Mouse (Mus musculus): ENCODE measurements at regions not wholly inside any gene's neighbourhood (a gene's known extent, or its start where the extent isn't known, plus 50 kb on each side); places are given as distances from the start of the nearest gene placed in this dataset.

DNA sequence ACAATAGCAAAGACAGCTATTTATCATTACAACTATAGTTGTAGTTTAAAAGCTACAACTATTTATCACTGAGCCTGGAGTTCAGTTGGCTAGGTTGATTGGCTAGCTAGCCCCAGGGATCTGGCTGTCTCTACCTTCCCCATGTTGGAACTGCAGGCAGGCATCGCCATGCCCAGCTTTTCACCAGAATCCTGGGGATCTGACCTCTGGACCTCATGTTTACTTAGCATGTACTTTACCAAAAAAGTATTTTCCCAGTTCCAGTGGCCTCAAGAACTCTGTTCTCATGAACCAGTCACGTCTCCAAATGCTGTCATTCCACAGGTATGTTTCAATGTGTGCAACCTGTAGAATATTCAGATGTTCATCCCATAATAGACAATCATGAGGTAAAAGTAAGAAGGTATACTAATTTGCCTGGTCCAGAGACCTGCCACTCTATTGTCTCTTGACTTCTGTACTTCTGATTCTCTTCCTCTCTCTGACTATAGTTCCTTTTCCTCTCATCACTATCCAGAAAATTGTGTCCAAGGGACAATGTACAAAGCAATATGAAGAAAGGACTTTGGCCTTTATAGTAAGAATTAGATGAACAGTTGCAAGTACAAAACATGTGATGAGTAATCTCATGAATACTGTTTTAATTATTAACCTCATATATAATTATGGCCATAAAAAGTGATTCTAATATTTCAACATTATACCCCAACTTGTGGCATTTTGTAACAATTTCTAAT lies 421.8 kb downstream of the Fam84a start:
- no peak for TF ChIP-seq CTCF (IDR thresholded peaks at IDR 0.05; ENCODE audit: borderline replicate concordance, insufficient read depth, low read length)
- TF ChIP-seq POLR2A (IDR thresholded peaks at IDR 0.05; ENCODE audit: low read depth, low read length) = no peak

Measured in embryonic fibroblast, embryonic 13.5 days (primary cell).